Mouse (Mus musculus) CD8-positive naive resting alpha-beta T cell, adult 57 days (primary cell): ENCODE measurements around the gene Tnfrsf14. TPM values are rescaled to one million over a fixed set of nuclear protein-coding genes. Genes with fewer than 3 reads are reported as not detected.

Experiments used
- total RNA-seq: library from RNA; stranded (reverse); gene quantifications from one replicate; pipeline ENCODE4 v1.2.4, GENCODE M21; 2023

The Tnfrsf14 gene
- 133 TPM for total RNA-seq

DNA sequence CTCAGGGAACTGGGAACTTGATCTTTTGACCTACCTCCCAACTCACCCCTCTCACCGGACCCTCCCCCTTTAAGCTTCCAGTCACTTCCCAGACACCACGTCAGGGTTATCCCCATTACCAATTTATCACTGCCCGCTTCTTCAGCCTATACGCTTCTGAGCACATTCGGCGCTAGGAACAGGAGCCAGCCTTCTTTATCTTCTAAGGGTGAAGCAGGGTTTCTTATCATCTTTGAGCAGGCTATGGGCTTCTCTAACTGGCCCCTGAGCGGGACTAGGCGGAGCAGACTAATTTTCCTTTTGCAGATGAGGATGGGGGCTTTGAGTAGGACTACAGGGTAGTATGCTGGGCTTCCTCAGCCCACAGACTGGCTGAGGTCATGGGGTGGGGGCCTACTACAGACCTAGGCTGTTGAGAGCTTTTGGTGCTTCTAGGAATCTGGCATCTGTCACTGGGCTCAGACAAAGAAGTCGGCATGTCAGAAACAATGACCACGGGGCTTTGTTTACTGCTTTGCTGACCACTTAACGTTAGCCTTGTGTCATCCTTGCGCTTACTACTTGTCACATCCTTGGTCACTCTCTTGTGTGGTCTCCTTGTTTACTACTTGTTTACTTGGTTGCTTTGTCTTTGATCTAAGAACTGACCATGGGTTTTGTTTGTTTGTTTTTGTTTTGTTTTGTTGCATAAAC lies at the start of gene Tnfrsf14:
Gene Tnfrsf14 (minus strand): TSS at position 169 of the 693 bp plus-strand sequence.

DNA sequence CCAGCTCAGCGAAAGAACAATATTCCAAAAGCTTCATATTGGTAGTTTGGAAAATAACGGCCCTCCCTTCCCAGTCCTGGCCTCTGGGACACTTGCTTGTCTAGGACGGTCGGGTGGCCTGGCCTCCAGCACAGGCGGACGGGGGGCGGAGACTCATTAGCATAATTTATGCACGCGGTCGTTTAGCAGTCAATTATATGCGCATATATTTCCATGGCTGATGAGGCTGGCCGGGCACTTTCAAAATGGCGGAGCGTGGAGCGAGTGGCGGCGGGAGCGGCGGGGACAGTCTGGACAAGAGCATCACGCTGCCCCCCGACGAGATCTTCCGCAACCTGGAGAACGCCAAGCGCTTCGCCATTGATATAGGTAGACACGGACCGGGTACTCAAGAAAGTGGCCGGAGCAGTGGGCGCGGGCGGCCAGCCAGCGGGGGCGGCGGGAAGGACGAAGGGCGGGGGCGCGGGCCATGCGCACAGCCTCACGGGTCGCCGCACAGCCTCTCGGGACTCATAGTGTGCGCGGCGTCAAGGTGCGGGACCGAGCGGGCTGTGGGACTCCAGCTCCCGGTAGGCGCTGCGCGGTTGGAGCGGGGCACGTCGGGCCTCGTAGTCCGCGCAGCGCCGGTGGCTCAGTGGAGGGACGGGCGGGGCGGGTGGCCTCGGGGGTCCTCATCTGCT lies 35.7 kb upstream of the Tnfrsf14 start, which contains the start of gene Pank4:
Gene Pank4 (plus strand): TSS at position 223 of the 680 bp plus-strand sequence.

DNA sequence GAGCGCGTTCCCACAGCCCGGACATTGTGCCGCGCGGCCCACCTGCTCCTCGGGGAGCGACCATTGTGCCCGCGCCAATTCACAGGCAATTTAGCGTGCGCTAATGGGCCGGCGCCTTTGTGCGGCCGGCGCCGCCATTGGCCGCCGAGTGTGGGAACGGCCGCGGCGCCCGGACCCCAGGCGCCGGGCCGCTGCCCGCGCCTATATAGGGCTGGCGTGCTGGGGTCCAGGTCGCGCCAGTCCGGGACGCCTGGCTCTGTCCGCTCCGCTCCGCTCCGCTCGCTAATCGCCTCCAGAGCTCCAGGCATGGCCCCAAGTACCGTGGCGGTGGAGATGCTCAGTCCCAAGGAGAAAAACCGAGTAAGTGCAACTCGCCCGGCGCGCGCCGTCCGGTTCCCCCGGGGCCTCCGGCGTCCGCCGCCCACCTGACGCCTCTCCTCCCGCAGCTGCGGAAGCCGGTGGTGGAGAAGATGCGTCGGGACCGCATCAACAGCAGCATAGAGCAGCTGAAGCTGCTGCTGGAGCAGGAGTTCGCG lies 32.4 kb upstream of the Tnfrsf14 start, which contains the start of gene Hes5:
Gene Hes5 (plus strand): TSS at position 234 of the 536 bp plus-strand sequence.

DNA sequence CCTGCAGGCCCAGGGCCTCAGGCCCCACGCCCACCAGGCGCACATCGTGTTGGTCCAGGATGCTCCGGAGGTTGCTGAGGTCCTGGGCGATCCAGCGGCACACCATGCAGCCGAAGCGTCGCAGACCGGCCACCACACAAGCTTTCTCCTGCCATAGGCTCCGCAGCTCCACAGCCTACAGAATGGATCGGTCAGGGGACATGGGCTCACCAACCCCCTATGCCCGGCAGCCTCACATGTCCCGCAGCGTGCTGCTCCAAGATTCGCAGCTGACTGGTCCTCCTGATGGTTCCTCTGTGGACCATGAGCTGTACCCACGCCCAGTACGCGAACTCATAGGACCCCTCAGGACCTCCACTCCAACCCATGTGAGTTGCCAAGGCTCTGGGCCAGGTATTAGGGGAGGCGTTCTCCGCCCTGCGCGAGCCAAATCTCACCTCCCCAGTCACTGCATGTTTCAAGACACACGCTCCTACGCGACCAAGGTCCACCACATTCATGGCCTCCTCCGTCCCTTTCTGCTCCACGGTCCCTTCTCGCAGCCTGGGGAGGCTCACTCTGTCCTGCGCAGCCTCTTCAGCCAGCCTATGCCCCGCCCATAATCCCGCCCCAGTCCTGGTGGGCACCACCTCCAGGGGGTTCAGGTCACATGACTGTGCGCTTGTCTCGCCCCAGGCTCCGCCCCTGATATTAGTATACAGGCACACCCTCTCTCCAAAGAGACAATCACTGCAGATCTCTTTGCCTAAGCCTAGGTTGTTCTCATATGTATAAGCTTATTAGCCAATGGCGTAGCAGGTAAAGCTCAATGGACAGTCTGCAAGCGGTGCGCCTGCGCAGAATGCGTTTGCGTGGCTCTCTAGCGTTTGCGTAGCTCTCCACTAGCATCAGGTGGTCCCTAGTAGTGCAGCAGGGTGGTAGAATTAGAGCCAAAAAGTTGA lies 29.6 kb downstream of the Tnfrsf14 start, which contains the start of gene Fam213b:
Gene Fam213b (minus strand): TSS at position 630 of the 941 bp plus-strand sequence.

Other genes starting within 250 kb of the Tnfrsf14 start
- gene Ttc34, start 91.1 kb downstream of the Tnfrsf14 start, total RNA-seq = not detected
- not detected for gene Mmel1, start 59.0 kb downstream of the Tnfrsf14 start, total RNA-seq
- gene Fam213b, start 29.4 kb downstream of the Tnfrsf14 start, total RNA-seq = 1.4 TPM
- gene Hes5, start 32.4 kb upstream of the Tnfrsf14 start, total RNA-seq = 1.5 TPM
- 105 TPM for gene Pank4, start 35.6 kb upstream of the Tnfrsf14 start, total RNA-seq
- gene Plch2, start 128.2 kb upstream of the Tnfrsf14 start, total RNA-seq = 0.18 TPM
- gene Pex10, start 138.5 kb upstream of the Tnfrsf14 start, total RNA-seq = 10.2 TPM
- 60.6 TPM for gene Rer1, start 157.8 kb upstream of the Tnfrsf14 start, total RNA-seq
- gene Morn1, start 158.0 kb upstream of the Tnfrsf14 start, total RNA-seq = 3.8 TPM